Mouse (Mus musculus): ENCODE results near the gene Csrnp3.

Csrnp3 gene

DNA sequence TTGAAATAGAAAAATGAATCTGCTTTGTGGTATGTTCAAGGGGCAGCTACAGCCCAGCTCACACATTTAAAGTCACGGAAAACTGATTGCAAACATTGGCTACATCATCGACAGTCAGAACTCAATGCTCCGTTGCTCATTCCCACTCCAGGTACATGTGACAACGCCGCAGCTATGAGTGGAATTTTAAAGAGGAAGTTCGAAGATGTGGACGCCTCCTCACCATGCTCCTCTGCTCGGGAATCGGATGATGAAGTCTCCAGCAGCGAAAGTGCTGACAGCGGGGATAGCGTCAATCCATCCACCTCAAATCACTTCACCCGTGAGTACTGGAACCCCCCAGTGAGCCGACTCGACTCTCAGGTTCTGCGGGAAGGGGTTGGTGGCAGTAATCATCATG lies 103.2 kb downstream of the Csrnp3 start:
- WGBS: 64% methylated on average over 16 of the region's 16 CpGs

DNA sequence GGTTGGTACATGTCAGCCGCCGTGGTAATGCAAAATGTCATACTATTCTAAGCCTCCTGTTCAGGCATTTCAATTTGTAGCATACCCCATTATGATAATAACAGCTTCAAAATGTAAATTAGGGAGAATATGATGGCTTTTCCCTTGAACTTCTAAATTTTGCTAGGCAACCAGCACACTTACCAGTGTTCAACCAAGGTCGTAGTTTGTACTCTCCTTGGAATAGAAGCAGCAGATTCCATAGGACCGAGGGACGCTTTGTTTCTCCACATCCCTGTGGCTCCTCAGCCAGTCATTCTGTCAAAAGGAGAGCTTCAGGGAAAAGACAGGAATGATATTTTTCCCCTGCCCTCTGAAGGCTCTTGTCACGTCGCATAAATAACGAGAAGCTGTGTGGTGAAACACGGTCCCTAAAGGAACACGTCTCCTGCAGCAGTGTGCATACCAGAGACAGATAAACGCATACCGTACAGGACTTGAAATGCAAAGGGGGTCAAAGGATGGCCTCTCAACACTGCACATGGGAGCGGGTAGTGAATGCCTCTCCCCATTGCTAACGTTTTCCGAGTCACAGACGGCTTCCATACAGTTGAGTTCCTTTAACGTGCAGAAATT lies 108.3 kb downstream of the Csrnp3 start:
- 55% methylated on average over 17 of the region's 17 CpGs for WGBS

DNA sequence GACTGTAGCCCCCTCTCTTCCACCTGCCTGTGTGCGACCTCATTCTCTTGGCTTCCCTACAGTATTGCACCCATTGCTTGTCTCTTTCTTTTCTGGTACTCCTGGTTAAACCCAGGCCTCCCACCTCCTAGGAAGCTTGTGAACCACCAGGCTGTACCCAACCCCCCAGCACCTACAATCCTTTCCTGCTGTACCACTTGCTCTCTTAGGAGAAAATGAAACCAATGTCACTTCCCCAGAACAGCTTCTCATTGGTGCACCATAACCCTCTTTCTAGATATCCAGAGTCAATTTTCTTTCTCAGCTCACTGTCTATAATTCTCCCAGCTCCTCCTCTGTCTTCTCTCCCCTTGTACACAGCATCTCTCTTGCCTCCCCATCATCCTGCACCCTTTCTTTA lies 110.2 kb downstream of the Csrnp3 start:
- 56% methylated on average over 1 of the region's 1 CpGs for WGBS

DNA sequence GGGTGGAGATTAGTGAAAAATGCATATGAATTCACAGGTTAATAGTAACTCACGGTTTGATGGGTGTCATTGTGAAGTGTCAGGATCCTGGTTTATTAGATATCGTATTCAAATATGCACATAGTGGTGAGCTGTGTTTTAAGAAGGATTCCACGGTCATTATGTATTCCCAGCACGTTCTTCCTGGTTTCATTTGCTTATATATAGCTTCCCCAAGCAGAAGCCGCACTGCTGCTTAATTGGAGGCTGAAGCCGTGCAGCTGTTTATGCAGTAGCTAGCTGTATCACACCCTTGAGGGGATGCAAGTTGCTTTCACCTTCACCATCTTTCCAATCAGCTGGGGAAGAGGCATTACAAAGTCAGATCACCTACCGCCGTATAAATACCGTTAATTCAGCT lies 111.2 kb downstream of the Csrnp3 start:
- 64% methylated on average over 9 of the region's 9 CpGs for WGBS

DNA sequence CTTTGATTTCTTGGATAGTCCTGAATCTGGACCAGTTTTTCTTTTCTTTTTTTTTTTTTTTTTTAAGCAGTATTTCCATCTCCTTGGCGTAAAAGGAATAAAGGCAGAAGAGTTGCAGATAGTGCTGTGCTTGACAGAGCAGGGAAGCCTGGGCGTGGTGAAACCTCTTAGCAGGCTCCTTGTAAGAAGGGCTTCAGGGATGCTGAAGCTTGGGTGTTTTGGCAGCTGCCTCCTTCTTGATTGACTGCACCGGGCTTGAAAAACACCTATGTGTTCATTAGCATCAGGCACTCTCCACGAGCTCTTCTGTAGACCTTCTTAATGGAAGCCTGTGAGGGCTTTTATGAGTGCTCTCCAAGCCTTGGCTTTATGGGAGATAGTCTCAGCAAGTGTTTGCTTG lies 117.9 kb downstream of the Csrnp3 start:
- 46% methylated on average over 4 of the region's 4 CpGs for WGBS

DNA sequence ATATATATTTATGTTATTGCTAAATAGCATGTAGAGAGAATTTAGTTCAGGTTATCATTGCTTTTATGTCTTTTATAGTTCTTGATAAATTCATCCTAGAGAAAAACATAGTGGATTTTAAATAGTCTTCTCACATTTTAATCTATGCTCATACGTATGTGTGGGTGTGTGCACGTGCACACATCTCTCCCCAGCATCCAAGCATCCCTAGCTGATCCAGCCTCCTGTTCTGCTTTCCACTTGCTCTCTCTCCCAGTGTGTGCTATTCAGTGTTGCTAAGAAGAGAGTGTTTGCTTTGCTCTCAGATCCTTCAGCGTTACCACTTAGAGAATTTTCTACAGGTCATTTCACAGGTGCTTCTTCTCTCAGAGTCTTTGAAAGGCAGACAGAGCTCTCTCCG lies 123.2 kb downstream of the Csrnp3 start:
- WGBS: 44% methylated on average over 4 of the region's 4 CpGs

DNA sequence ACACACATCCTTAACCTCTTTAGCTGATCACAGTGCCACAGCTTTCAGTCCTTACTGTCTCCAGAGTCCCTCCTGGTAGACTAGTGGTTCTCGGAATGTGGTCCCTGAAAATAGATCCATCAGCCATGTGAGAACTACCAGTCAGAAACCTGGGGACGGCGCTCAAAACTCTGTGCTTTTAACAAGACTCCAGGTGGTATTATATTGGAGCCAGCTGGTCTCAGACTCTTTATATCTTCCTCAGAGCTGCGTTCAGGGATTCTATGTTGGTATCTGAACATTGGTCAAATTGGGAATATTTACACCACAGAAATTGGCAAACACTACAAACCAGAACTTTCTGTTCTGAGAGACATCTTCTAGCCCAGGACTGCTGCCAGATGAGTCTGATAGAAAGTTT lies 128.3 kb downstream of the Csrnp3 start:
- WGBS: 60% methylated on average over 4 of the region's 4 CpGs

DNA sequence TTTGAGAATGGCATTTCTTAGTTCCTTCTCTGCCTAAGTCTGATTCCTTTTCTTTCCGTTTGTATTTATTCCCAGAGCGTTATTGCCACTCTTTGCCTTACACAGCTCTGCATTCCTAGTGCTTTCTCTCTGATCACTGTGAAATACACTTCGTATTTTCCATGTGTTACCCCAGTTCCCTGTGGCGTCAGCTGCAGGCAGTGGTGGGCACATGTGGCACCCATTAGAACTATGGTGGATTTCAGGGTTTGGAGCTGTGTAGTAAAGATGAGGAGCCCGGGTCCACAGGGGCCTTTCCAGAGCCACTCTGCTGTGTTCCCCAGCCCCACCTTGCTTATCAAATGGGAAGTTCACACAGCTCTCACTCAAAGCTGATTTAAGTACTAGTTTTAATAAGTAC lies 129.8 kb downstream of the Csrnp3 start:
- WGBS: 67% methylated on average over 5 of the region's 5 CpGs

DNA sequence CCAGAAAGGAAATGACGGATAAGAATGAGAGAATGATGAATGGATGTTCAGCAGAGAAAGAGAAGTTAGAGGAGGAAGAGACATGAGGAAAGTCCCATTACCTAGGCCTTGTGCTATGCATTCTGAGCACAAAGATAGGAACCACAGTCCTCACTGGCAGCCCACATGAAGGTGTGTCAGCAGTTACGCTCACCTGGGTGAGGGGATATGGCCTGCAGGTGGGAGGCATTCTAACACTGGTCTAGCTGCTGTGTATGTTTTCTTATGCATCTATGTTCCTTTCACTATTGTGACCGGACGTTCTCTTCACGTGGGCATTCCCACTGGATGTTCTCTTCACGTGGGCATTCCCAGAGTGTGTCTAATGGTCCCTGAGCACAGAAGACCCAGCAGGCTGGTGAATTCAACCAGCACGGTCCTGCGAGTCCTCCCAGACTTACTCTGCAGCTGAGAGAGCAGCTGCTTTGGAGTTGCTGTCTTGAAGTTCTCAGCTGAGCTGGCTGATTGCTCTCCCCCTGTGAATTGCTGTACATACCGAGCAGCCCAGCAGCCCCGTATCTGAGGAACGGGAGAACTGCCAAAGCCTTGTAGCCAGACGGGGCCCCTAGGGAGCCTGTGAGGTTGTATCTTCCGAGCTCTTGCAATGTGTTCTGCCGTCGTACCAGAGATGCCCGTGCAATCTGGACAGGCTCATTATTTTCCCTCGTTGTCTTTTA lies 133.9 kb downstream of the Csrnp3 start:
- 28% methylated on average over 17 of the region's 17 CpGs for WGBS

DNA sequence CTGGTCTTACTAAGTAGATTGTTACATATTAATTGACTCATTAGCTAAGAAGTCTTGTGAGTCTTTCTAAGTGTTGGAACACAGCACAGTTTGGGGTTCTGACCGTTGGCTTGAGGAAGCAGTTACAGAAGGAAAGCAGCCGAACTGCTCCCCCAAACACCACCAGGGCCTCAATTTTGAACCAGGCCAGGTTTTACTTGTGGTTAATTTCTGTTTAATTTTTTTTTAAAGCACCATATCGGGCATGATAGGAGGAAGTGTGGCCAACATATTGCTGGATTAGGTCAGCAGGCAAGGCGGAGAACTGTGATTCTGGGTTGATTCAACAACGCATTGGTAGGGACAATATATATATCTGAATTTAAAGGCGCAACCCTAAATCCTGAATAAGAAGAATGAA lies 135.9 kb downstream of the Csrnp3 start:
- 85% methylated on average over 6 of the region's 6 CpGs for WGBS

DNA sequence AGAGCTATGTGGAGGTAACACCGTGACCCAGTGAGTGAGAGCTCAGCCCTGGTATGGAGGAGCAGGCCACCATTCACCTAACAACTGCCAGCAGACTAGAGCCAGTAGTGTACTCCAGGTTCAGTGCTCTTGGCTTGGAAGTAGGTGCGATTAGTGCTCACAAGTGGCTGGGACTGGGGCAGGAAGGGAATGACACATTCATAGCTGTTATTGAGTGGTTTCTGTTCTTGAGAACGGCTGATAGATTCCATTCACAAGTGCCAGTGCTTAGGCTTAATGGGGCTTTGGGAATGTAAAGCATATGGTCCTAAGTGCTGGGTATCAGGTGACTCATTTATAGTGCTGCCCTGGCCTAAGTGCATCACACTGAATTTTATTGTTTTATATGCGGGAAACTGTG lies 136.4 kb downstream of the Csrnp3 start:
- 57% methylated on average over 4 of the region's 4 CpGs for WGBS

DNA sequence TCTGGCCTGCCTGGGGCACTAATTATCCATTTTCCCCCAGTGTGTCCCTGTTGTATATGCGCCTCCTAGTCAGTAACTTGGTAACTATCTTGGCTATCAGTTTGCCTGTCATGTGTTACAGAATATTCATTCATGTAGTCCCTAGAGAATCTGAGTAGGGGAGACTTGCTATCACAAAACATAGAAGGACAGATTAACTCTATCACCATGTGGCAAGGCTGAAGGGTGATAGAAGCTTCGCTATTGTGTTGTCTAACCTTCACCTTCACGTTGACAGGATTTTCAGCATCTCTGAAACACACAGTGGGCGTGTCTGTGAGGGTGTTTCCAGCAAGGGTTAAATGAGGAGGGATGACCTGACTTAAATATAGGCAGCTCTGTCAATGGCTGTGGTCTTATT lies 140.1 kb downstream of the Csrnp3 start:
- WGBS: 85% methylated on average over 4 of the region's 4 CpGs

DNA sequence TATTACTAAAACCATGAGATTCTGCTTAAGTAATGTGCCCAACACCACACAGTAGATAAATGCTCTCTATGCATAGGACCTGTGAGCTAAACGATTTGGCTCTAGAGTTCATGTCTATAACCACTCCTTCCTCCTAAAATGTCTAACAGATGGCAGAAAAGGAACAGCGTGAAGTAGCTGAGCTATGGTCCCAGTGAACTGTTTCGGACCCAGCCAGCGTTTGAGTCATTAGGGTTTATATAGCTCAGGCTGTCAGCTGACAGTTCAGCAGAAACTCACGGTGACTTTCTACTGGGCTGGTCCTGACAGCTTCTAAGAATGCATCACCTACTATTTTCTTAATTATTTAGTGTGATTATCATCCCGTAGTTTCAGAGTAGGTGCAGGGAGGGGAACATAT lies 141.5 kb downstream of the Csrnp3 start:
- 45% methylated on average over 6 of the region's 6 CpGs for WGBS

DNA sequence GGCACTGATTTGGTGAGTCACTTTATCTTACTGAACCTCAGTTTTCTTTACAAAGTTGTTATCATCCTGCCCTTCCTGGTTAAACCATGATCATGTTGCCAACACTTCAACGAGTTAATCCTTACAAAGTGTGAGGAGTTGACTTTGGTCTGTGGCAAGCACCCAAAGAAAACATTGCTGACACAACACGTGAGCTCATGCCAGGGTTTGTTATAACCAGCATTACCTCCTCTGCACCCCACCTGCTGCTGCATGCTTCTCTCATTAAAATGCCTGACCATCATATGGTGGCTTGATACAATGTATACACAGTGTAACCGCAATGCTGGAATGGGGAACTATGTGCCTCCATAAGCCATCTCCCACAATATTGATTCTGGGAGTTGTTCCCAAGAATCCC lies 142.0 kb downstream of the Csrnp3 start:
- whole genome bisulfite sequencing: 37% methylated on average over 3 of the region's 3 CpGs

DNA sequence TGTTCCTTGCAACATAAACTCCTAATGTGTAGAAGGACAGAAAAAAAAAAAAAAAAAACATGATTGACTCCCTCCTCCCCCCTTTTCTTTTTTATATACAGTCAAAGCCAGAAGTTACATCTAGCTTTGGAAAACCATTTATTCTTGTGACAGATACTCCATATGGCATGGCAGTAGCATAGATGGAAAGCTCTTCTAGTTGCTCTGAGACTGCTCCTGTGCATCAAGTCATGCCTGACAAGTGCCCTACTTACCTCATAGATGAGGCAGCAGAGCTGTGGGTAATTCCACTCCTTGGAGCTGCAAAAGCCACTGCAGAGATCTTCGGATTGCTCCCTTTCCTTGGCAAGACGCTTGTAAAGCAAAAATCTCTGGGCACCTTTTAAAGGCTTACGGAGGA lies 143.2 kb downstream of the Csrnp3 start:
- WGBS: 49% methylated on average over 3 of the region's 3 CpGs

DNA sequence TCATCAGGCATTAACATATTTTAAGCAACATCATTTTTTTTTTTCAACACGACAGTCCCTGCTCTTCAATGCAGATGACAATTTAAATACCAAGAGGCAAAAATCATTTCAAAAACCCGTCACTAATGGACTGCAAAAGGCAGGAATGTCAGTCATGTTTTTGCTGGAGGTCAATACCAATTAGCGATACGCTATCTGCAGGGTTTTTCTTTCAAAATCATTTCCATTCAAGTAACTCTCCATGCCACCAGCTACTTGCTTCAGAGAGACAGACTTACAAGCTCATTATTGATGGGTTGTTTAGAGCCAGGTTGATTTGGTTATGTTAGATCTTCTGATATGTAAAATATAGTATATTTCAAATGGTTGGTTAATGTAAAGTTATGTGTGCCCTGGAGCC lies 145.2 kb downstream of the Csrnp3 start:
- WGBS: 71% methylated on average over 4 of the region's 4 CpGs

DNA sequence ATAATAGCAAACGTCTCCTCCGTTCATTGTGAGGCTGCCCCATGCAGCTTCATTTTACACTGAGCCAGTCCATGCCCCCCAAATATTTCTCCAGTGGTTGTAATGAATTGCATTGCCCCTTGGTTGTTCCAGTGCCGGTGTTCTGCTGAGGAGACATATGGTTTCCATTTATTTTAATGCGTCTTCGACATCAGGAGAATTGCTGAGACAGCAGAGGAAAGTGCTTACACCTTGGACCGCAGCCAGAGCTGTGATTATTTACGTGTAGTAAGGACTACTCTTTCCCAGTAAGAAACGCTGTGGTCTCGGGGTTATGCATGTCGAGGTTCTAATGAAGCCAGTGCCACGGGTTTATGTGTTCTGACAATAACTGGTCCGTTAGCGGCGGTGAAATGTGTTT lies 147.8 kb downstream of the Csrnp3 start:
- 35% methylated on average over 14 of the region's 14 CpGs for WGBS

DNA sequence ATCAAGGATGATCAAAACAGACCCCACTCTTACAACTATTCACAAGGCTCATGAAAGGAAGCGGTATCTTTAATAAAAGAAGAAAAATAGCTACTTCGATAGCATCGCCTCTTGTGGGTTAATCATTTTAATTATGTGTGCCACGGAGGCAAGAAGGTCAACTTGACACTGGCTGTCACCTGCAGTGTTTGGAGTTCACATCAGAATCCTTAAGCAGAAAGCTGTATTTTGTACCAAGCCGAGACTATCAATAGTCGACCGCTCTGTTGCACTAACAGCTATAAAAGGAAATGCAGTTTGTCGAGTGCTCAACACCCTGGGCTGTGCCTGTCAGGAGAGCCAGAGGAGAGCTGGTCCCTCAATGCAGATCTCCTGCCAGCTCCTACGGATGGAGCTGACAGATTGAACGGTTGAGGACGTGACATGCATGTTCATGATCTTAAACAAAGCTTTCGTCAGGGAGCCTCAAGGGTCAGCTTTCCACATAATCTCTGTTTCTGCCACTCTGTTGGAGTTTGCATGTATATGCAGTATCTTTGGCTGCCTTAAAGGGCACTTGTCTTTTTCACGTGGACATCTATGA lies 149.4 kb downstream of the Csrnp3 start:
- WGBS: 27% methylated on average over 13 of the region's 13 CpGs

DNA sequence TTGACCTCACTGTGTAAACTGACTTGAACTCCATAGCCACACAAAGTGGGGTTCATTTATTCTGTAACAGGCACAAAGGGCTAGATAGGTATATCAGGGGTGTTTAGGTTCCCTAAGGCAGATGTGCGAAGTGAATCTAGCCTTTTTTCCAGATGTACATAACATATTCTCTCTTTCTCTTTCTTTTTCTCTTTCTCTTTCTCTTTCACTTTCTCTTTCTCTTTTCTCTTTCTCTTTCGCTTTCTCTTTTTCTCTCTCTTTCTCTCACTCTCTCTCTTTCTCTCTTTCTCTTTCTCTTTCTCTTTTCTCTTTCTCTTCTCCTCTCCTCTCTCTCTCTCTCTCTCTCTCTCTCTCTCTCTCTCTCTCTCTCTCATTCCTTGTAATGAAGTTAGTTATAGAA lies 153.2 kb downstream of the Csrnp3 start:
- 93% methylated on average over 2 of the region's 2 CpGs for WGBS

DNA sequence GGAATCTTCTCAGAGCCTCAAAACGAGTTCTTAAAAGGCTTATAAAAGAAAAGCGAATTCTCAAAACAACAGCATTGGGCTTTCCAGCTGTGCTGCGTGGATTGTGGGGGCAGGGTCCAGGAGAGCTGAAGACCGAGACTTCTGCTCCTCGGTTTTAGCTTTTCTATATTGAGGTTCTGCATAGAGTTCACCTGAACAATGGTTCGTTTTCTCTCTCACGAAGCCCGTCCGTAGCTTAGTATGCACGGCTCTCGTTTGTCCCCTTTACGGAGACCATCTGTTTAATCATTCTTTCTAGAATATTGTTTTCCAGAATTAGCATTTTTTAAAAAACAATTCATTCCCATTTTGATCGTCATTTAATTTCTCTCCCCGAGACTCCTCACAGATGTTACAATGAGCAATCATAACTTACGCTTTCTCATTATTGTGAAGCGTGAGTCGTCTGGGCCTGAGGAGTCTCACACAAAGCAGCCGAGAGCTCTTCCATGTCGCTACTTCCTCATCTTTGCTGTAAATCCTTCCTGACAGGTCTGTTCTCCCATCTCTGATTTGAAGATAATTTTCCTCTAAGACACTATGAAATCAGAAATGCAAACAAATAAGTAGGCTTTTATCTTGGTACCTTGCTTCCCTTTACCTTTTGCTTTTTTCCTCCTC lies 163.6 kb downstream of the Csrnp3 start:
- WGBS: 53% methylated on average over 19 of the region's 19 CpGs

DNA sequence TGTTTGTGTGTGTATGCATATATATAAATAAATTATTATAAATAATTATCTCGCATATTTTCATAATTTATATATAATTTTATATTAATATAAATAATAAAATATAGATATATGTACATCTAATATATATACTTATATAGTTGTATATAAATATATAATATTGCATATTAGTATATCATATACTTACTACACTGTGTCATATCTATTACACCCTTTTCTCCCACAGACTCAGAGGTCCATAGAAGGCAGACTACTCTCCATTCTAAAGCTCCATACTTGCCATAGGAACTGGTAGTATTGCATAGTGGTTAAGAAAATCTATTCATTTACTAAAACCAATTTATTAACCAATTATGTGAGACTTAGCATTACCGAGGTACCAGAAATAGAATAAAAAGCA lies 164.1 kb downstream of the Csrnp3 start:
- 79% methylated on average over 2 of the region's 2 CpGs for WGBS

DNA sequence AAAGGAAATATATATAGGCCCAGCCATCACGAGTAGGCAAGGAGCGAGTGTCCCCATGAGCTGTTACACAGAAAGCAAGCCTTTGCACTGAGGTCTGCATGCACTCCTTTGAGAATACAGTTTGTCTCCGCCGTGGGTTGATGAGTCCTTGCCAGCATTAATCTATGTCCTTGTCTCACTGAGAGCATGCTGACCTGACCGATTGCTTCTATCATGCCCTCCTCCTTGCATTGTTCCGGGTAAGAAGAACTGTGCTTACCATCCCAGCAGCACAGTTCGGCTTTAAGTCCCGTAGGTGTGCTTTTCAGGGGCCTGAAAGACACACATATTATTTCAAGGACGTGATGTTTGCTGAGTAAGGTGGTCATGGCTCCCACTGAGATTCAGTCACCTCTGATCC lies 173.1 kb downstream of the Csrnp3 start:
- 70% methylated on average over 9 of the region's 9 CpGs for WGBS

DNA sequence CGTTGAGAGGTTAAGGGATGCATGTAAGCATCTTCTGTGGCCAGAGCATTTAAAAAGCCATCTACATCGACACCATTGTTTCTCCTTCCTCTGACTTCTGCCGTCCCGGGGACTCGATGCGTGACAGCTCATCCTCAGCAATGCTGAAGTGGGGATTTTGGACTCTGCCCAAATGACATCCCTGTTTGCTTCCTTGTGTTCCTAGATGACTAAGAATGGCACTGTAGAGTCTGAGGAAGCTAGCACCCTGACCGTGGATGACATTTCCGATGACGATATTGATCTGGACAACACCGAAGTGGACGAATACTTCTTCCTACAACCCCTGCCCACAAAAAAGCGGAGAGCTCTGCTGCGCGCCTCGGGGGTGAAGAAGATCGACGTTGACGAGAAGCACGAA lies 173.7 kb downstream of the Csrnp3 start:
- WGBS: 83% methylated on average over 19 of the region's 19 CpGs
